Mouse (Mus musculus) thymus, adult 2 months (tissue): ENCODE results near the gene Kpnb1. TPM values are rescaled to one million over a fixed set of nuclear protein-coding genes. Genes with fewer than 3 reads are reported as not detected.
A peak's percentile ranks its signal among the peaks of the same experiment; 100 is the strongest.

Source experiments
- DNase-seq: peaks from one replicate; pipeline ENCODE4 v3.0.0; 2021
- H3K27ac ChIP-seq: fragments of 200-500 bp; 2 replicates; pipeline ENCODE4 v1.5.1; 2012; ENCODE audit warnings: low read length, control low read depth; ENCODE audit not compliant: control insufficient read depth, insufficient read depth
- H3K27me3 ChIP-seq: fragments of 200-500 bp; 2 replicates; pipeline ENCODE4 v1.6.1; 2012; ENCODE audit warnings: mild to moderate bottlenecking, low read length, moderate library complexity, mixed read lengths; ENCODE audit not compliant: control insufficient read depth, insufficient read depth
- H3K36me3 ChIP-seq: fragments of 200-500 bp; 2 replicates; pipeline ENCODE4 v1.6.1; 2012; ENCODE audit warnings: mild to moderate bottlenecking, low read length, moderate library complexity; ENCODE audit not compliant: control insufficient read depth, insufficient read depth
- H3K4me1 ChIP-seq: fragments of 200-500 bp; replicated peaks from 2 replicates; pipeline ENCODE4 v1.6.1; 2012; ENCODE audit warnings: low read length; ENCODE audit not compliant: control insufficient read depth, insufficient read depth
- H3K4me3 ChIP-seq: fragments of 200-500 bp; 2 replicates; pipeline ENCODE4 v1.5.1; 2012; ENCODE audit warnings: mild to moderate bottlenecking, low read length, control low read depth, moderate library complexity; ENCODE audit not compliant: control insufficient read depth, insufficient read depth
- CTCF ChIP-seq: fragments of 200-500 bp; IDR thresholded peaks from 2 replicates; pipeline ENCODE4 v1.5.1; 2012; ENCODE audit warnings: mild to moderate bottlenecking, control low read depth, low read length, moderate library complexity, borderline replicate concordance; ENCODE audit not compliant: control insufficient read depth, poor library complexity, insufficient read depth; ENCODE audit errors: extremely low read depth
- POLR2A ChIP-seq: fragments of 200-500 bp; IDR thresholded peaks from 2 replicates; pipeline ENCODE4 v1.6.1; 2012; ENCODE audit warnings: mild to moderate bottlenecking, low read length, control low read depth, moderate library complexity; ENCODE audit not compliant: control insufficient read depth, poor library complexity, insufficient read depth; ENCODE audit errors: extremely low read depth
- WGBS: fragments of 180-500 bp; shearing (Covaris S2); methylation state at CpG from one replicate; pipeline ENCODE4 v1.1.7; 2018; 5-methylcytosine and 5-hydroxymethylcytosine counted together
- polyA plus RNA-seq: library from polyadenylated mRNA; depleted of rRNA; stranded (reverse); fragments of >200 nt; gene quantifications from 2 replicates; pipeline ENCODE4 v1.2.3, GENCODE M21; 2012; rRNA removed

The Kpnb1 gene
- polyA plus RNA-seq, 1 experiment: 60.8 TPM

DNA sequence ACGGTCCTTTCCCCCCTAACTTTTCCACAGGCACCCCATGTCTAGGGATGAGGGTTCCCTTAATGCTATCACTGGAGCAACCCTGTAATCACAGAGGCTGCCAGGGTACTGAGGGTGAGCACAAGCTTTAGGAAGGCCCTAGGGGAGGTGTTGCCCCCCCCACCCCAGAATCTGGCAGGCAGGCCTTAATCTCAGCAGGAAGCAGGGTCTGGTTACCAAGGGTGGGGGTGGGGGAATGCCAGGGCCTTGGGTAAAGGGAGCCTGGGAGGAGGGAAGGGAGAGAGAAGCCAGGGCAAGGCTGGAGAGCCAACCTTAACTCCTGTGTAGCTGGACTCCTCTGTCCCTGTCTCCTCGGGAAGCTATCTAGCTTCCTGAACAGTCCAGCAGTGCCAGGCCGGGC is 67.0 kb downstream of the Kpnb1 start:
- DNase-seq: no peak
- 83% methylated on average over 3 of the region's 3 CpGs for WGBS
- no peaks in the 10 kb centered on the region for H3K36me3 ChIP-seq
- no peak overlapping the region for H3K27ac ChIP-seq
- no peak for TF ChIP-seq POLR2A
- TF ChIP-seq CTCF: no peak
- 0 out of 2 replicates have a peak, but pooled peaks cover 3% of the 10 kb centered on the region for H3K4me1 ChIP-seq
- H3K27me3 ChIP-seq: no peaks in the 10 kb centered on the region
- no peak overlapping the region for H3K4me3 ChIP-seq

DNA sequence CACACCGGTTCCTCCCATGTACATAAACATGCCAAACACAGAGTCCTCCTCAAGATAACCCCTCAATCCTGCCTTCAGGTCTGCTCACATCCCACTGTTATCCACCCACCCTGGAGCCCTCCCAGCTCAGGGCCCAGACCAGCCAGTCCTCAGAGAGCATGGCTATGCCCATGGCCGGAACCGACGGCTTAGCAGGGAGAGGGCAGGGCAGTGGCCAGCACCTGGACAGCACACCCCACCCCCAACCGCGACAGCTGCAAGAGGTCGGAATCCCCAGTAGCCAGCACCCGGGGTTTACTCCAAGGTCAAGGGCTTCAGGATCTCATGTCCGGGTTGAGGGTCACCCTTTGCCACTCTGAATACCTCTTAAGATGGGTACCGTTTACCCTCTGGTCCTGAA is 67.5 kb downstream of the Kpnb1 start:
- TF ChIP-seq POLR2A (no peak), CTCF (no peak)
- Histone ChIP-seq H3K27ac (no peak overlapping the region), H3K36me3 (no peaks in the 10 kb centered on the region), H3K4me1 (0 out of 2 replicates have a peak, but pooled peaks cover 6% of the 10 kb centered on the region), H3K27me3 (no peaks in the 10 kb centered on the region), H3K4me3 (no peak overlapping the region)
- DNase-seq: no peak
- 93% methylated on average over 10 of the region's 10 CpGs for WGBS

DNA sequence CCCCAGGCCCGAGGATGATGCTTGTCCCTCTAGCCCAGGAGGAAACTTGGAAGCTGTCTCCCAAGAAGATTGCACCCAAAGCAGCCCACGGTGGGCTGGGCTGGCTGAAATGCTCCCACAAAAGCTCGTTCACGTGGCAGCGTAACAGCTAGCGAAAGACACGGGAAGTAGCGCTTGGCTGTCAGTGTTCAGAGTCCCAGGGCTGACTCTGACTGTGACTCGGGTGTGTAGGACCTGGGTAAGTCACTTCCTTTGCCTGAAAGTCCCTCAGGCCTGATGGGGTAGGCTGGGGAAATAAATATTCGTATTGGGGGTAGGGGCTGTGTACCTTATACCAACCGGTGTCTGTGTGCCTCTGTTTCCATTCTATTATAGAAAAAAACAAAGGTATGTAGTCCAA is 71.9 kb downstream of the Kpnb1 start:
- no peaks in the 10 kb centered on the region for H3K36me3 ChIP-seq
- H3K27me3 ChIP-seq: no peaks in the 10 kb centered on the region; the same call in 1 of the 2 replicates
- no peak for TF ChIP-seq POLR2A
- peak; percentile 23 for DNase-seq
- 4% methylated on average over 11 of the region's 11 CpGs for WGBS
- no peak overlapping the region for H3K27ac ChIP-seq
- peak overlapping the region; percentile 56 for H3K4me3 ChIP-seq
- H3K4me1 ChIP-seq: peaks cover 19% of the 10 kb centered on the region

DNA sequence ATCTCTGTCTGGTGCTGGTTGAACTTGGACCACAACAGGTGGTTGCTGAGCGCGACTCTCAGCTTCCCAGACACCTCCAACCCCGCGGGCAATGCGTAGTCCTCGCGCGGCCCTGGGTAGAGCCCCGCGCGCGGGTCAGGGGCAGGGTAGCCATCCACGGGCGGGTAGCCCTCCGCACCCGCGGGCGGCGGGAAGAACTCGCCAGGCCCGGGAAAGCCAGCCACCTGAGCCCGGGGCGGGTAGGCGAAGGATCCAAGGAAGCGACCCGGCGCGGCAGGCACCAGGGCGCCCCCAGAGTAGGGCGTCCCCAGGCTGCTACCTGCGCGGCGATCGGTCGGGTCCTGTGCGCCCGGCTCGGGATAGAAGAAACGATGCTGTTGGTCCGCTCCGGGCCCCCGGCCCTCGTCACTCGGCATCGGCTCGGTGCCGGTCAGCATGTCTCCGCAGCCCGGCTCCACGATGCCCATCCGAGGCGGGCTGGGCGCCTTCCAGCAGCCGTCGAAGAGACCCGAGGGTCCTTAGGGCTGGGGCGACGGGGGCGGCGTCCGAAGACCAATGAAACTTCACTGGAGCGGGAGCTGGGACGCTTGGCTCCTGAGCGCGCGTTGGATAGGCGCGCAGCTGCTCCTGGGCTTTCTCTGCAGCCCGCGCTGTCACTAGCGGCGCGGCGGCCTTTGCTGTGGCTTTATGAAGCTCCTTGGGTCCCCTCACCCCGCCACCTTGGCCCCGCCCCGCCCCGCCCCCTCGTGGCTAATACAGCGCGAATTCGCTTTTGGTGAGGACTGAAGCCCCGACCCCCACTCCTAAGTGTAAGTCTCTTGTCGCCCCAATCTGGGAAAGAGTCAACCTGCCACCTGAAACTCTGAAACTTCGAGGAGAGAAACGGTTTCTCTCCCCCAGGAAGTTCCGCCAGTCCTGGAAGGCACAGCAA is 72.7 kb downstream of the Kpnb1 start, which contains the start of gene Tbx21:
Gene Tbx21 (minus strand): TSS at position 661 of the 931 bp plus-strand sequence.
- no peaks in the 10 kb centered on the region; the same call in 1 of the 2 replicates for H3K27me3 ChIP-seq
- WGBS: 1% methylated on average over 87 of the region's 87 CpGs
- TF ChIP-seq POLR2A (no peak), CTCF (no peak)

DNA sequence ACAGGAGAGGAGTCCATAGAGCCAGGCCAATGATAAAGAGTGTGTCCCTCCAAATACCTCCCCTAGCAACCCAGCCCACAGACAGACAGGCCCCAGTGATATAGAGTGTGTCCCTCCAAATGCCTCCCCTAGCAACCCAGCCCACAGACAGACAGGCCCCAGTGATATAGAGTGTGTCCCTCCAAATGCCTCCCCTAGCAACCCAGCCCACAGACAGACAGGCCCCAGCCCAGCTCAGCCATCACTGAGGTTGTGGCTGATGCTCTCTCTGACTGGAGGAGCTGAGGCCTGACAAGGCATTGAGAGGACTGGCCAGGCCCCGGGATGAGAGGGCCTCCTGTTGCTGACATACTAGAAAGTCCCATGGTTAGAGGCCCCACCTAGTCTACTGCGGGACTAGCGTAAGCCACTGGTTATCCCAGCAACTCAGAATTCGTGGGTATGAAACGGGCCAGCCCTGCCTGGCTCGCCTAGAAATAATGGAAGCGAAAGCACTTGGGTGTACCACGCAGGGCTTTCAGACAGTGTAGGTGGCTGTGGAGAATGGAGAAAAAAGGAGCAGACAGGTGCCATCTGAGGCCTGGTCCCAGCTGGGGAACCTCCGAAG is 75.1 kb downstream of the Kpnb1 start:
- no peaks in the 10 kb centered on the region; the same call in 1 of the 2 replicates for H3K27me3 ChIP-seq
- no peak for TF ChIP-seq POLR2A
- TF ChIP-seq CTCF: no peak
- WGBS: 96% methylated on average over 9 of the region's 9 CpGs

More for the DNA sequence above, 72.7 kb downstream of the Kpnb1 start, which contains the start of gene Tbx21:
- Histone ChIP-seq H3K4me1 (peaks cover 19% of the 10 kb centered on the region), H3K4me3 (peak within 1 kb of the TSS; percentile 56), H3K27ac (no peak within 1 kb of the TSS), H3K36me3 (no peaks in the 10 kb centered on the region)
- peak; percentile 42 for DNase-seq

More for the DNA sequence above, 75.1 kb downstream of the Kpnb1 start:
- Histone ChIP-seq H3K4me3 (no peak overlapping the region), H3K27ac (no peak overlapping the region), H3K36me3 (no peaks in the 10 kb centered on the region), H3K4me1 (peaks cover 19% of the 10 kb centered on the region)
- DNase-seq: no peak

Other genes with a start within 250 kb of the Kpnb1 start
- gene Pnpo, start 243.9 kb downstream of the Kpnb1 start, polyA plus RNA-seq: 22.5 and 25.7 TPM in 2 replicates
- gene Sp2, start 204.9 kb downstream of the Kpnb1 start, polyA plus RNA-seq: 46.6 and 63.0 TPM in 2 replicates
- 5.6 TPM in 2 replicates for gene Sp6, start 174.5 kb downstream of the Kpnb1 start, polyA plus RNA-seq
- 18.6 and 20.5 TPM in 2 replicates for gene Scrn2, start 157.9 kb downstream of the Kpnb1 start, polyA plus RNA-seq
- gene Lrrc46, start 146.5 kb downstream of the Kpnb1 start, polyA plus RNA-seq: 0.46 and 0.58 TPM in 2 replicates
- gene Mrpl10, start 146.3 kb downstream of the Kpnb1 start, polyA plus RNA-seq: 90.1 and 95.4 TPM in 2 replicates
- gene Osbpl7, start 137.3 kb downstream of the Kpnb1 start, polyA plus RNA-seq: 36.7 and 37.7 TPM in 2 replicates
- 4.0 TPM in 2 replicates for gene Tbx21, start 72.5 kb downstream of the Kpnb1 start, polyA plus RNA-seq
- gene Tbkbp1, start 36.4 kb downstream of the Kpnb1 start, polyA plus RNA-seq: 7.3 and 8.8 TPM in 2 replicates
- gene Npepps, start 92.8 kb upstream of the Kpnb1 start, polyA plus RNA-seq: 36.9 and 42.9 TPM in 2 replicates
- gene Mrpl45, start 127.8 kb upstream of the Kpnb1 start, polyA plus RNA-seq: 13.2 and 14.1 TPM in 2 replicates
- 0.54 and 0.70 TPM in 2 replicates for gene Gpr179, start 164.2 kb upstream of the Kpnb1 start, polyA plus RNA-seq
- 17.3 and 17.8 TPM in 2 replicates for gene Socs7, start 174.7 kb upstream of the Kpnb1 start, polyA plus RNA-seq
- gene Arhgap23, start 227.7 kb upstream of the Kpnb1 start, polyA plus RNA-seq: 13.3 and 18.0 TPM in 2 replicates